Mouse (Mus musculus) lung, embryonic 16.5 days (tissue): ENCODE measurements at regions not wholly inside any gene's neighbourhood (a gene's known extent, or its start where the extent isn't known, plus 50 kb on each side); places are given as distances from the start of the nearest gene placed in this dataset.

Experiments
- ATAC-seq: fragments of 200-750 bp; cut with Nextera tagmentation; 2 replicates; pipeline ENCODE4 v1.8.0; 2017; ENCODE audit warnings: low read depth, mild to moderate bottlenecking, moderate library complexity
- H3K27ac ChIP-seq: fragments of 300-500 bp; sonication (generic); 2 replicates; pipeline ENCODE4 v1.5.1; 2014; ENCODE audit warnings: mild to moderate bottlenecking, control low read depth, low read length
- H3K27me3 ChIP-seq: fragments of 300-500 bp; sonication (generic); 2 replicates; pipeline ENCODE4 v1.6.1; 2014; ENCODE audit warnings: low read depth, low read length, mixed read lengths; ENCODE audit not compliant: control insufficient read depth, insufficient read depth
- H3K36me3 ChIP-seq: fragments of 300-500 bp; sonication (generic); 2 replicates; pipeline ENCODE4 v1.6.1; 2014; ENCODE audit warnings: low read length; ENCODE audit not compliant: control insufficient read depth, insufficient read depth
- H3K4me1 ChIP-seq: fragments of 300-500 bp; sonication (generic); replicated peaks from 2 replicates; pipeline ENCODE4 v1.6.1; 2014; ENCODE audit warnings: low read length, mixed read lengths; ENCODE audit not compliant: control insufficient read depth, insufficient read depth
- H3K4me2 ChIP-seq: fragments of 300-500 bp; sonication (generic); 2 replicates; pipeline ENCODE4 v1.6.1; 2014; ENCODE audit warnings: low read depth, low read length, control low read depth
- H3K4me3 ChIP-seq: fragments of 300-500 bp; sonication (generic); 2 replicates; pipeline ENCODE4 v1.5.1; 2014; ENCODE audit warnings: mild to moderate bottlenecking, low read length, control low read depth
- H3K9ac ChIP-seq: fragments of 300-500 bp; sonication (generic); 2 replicates; pipeline ENCODE4 v1.6.1; 2014; ENCODE audit warnings: low read length, control low read depth
- H3K9me3 ChIP-seq: fragments of 300-500 bp; sonication (generic); 2 replicates; pipeline ENCODE4 v1.6.1; 2016; ENCODE audit warnings: low read length; ENCODE audit not compliant: control insufficient read depth
- WGBS: fragments of 180-500 bp; shearing (Covaris S2); extraction: QIAGEN DNeasy Blood & Tissue Kit; methylation state at CpG from one replicate; pipeline ENCODE4 v1.1.7; 2014; 5-methylcytosine and 5-hydroxymethylcytosine counted together

DNA sequence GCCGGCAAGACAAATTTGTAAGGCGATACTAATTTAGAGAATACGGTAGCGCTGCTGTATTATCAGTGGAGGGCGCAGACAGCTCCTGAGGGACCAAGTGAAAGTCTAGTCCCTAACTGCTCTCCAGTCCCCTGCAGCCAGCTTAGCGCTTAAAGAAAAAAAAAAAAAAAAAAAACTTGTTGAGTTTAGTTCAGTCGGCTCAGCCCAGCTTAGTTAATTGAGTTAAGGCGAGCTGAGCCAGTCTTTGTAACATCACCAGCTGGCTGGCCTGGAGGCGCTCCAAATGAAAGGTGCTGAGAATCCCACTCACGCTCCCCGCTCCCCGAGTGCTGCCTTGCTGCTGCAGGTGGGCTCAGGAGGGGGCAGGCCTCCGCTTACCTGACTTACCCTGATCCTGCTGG lies 128.6 kb downstream of the 2410131K14Rik start:
- 0 out of 2 replicates have a peak overlapping the region, but pooled peaks have one; percentile 14 for H3K4me3 ChIP-seq
- H3K4me2 ChIP-seq = peak overlapping the region; percentile 41
- no peaks in the 10 kb centered on the region for H3K9me3 ChIP-seq
- no peaks in the 10 kb centered on the region; the same call in 1 of the 2 replicates for H3K27me3 ChIP-seq
- ATAC-seq = no peak; the same call in 1 of the 2 replicates
- 12% methylated on average over 13 of the region's 13 CpGs for WGBS
- peaks cover 34% of the 10 kb centered on the region for H3K4me1 ChIP-seq
- no peaks in the 10 kb centered on the region for H3K36me3 ChIP-seq
- peak overlapping the region; percentile 37; the same call in 1 of the 2 replicates for H3K27ac ChIP-seq
- H3K9ac ChIP-seq = peak overlapping the region; percentile 39

GRCm38 (mm10) chr5:118374968-118375367 lies 129.9 kb downstream of the 2410131K14Rik start:
- Histone ChIP-seq H3K27ac (peak overlapping the region; percentile 71), H3K4me2 (no peak overlapping the region), H3K36me3 (no peaks in the 10 kb centered on the region), H3K9me3 (no peaks in the 10 kb centered on the region), H3K27me3 (no peaks in the 10 kb centered on the region; the same call in 1 of the 2 replicates), H3K4me1 (peaks cover 44% of the 10 kb centered on the region), H3K9ac (no peak overlapping the region; the same call in 1 of the 2 replicates), H3K4me3 (no peak overlapping the region)
- WGBS = 20% methylated on average over 2 of the region's 2 CpGs
- ATAC-seq = peak; percentile 64

DNA sequence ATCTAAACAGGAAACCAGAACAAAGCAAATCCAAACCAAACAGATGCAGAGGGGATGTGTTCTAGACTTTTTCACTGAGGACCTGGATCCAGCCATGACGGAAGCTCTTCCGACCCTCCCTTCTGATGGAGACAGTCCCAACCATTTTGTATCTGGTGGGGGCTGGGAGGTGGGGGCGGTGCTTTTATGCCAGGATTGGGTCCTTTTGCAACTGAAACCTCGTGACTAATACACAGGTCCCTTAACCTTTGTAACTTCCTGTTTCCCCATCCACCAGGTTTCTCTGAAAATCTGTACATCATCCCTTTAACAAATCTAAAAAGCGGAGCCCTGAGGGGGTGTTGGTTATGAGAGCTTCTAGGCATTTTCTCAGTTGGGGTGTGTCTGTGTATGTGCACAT lies 130.9 kb downstream of the 2410131K14Rik start:
- Histone ChIP-seq H3K4me1 (peaks cover 50% of the 10 kb centered on the region), H3K27ac (no peak overlapping the region), H3K4me2 (no peak overlapping the region), H3K9ac (no peak overlapping the region), H3K36me3 (no peaks in the 10 kb centered on the region), H3K9me3 (no peaks in the 10 kb centered on the region), H3K27me3 (no peaks in the 10 kb centered on the region; the same call in 1 of the 2 replicates), H3K4me3 (no peak overlapping the region)
- no peak for ATAC-seq
- WGBS = 63% methylated on average over 5 of the region's 5 CpGs

DNA sequence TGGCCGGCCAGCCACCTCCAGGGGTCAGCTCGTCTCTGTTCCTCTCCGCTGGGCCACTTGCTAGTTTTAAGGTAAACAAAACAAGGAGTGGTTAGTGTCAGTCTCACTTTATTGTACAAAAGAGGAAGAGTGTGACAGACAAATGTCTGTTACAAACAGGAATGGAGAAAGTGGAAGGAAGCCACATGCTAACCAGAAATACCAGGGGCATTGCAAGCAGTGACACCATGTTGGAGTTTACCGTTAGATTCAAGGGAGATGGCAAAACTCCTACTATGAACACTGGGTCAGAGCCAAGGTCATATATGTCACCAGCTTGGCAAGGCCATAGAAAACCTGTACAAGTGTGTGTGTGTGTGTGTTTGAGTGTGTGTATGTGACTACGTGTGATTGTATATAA lies 131.5 kb downstream of the 2410131K14Rik start:
- no peak for ATAC-seq
- Histone ChIP-seq H3K4me1 (peaks cover 50% of the 10 kb centered on the region), H3K27me3 (no peaks in the 10 kb centered on the region; the same call in 1 of the 2 replicates), H3K9ac (no peak overlapping the region), H3K27ac (no peak overlapping the region), H3K9me3 (no peaks in the 10 kb centered on the region), H3K4me2 (no peak overlapping the region), H3K4me3 (no peak overlapping the region), H3K36me3 (no peaks in the 10 kb centered on the region)
- WGBS = 45% methylated on average over 5 of the region's 5 CpGs

GRCm38 (mm10) chr5:118377402-118377848 lies 132.4 kb downstream of the 2410131K14Rik start:
- ATAC-seq = no peak
- H3K4me1 ChIP-seq = peaks cover 54% of the 10 kb centered on the region
- peak overlapping the region; percentile 3; the same call in 1 of the 2 replicates for H3K9ac ChIP-seq
- no peak overlapping the region; the same call in 1 of the 2 replicates for H3K27ac ChIP-seq
- H3K27me3 ChIP-seq = no peaks in the 10 kb centered on the region; the same call in 1 of the 2 replicates
- H3K4me2 ChIP-seq = no peak overlapping the region
- no peaks in the 10 kb centered on the region for H3K36me3 ChIP-seq
- H3K9me3 ChIP-seq = no peaks in the 10 kb centered on the region
- H3K4me3 ChIP-seq = no peak overlapping the region
- 36% methylated on average over 8 of the region's 8 CpGs for WGBS

- Histone ChIP-seq H3K4me3 (no peak overlapping the region), H3K27ac (peak overlapping the region; percentile 91), H3K4me2 (peak overlapping the region; percentile 27), H3K36me3 (no peaks in the 10 kb centered on the region), H3K9me3 (no peaks in the 10 kb centered on the region), H3K4me1 (peaks cover 41% of the 10 kb centered on the region), H3K27me3 (no peaks in the 10 kb centered on the region), H3K9ac (no peak overlapping the region)
- 22% methylated on average over 24 of the region's 24 CpGs for WGBS
- ATAC-seq = peak; percentile 42
Measured at GRCm38 (mm10) chr5:118379245-118380051, 134.4 kb downstream of the 2410131K14Rik start.

GRCm38 (mm10) chr5:118380052-118380421 lies 135.0 kb downstream of the 2410131K14Rik start:
- Histone ChIP-seq H3K27ac (peak overlapping the region; percentile 91), H3K36me3 (no peaks in the 10 kb centered on the region), H3K9ac (0 out of 2 replicates have a peak overlapping the region, but pooled peaks have one; percentile 61), H3K9me3 (no peaks in the 10 kb centered on the region), H3K4me1 (peaks cover 36% of the 10 kb centered on the region), H3K27me3 (no peaks in the 10 kb centered on the region), H3K4me2 (peak overlapping the region; percentile 81), H3K4me3 (peak overlapping the region; percentile 50)
- WGBS = 8% methylated on average over 5 of the region's 5 CpGs
- no peak for ATAC-seq

DNA sequence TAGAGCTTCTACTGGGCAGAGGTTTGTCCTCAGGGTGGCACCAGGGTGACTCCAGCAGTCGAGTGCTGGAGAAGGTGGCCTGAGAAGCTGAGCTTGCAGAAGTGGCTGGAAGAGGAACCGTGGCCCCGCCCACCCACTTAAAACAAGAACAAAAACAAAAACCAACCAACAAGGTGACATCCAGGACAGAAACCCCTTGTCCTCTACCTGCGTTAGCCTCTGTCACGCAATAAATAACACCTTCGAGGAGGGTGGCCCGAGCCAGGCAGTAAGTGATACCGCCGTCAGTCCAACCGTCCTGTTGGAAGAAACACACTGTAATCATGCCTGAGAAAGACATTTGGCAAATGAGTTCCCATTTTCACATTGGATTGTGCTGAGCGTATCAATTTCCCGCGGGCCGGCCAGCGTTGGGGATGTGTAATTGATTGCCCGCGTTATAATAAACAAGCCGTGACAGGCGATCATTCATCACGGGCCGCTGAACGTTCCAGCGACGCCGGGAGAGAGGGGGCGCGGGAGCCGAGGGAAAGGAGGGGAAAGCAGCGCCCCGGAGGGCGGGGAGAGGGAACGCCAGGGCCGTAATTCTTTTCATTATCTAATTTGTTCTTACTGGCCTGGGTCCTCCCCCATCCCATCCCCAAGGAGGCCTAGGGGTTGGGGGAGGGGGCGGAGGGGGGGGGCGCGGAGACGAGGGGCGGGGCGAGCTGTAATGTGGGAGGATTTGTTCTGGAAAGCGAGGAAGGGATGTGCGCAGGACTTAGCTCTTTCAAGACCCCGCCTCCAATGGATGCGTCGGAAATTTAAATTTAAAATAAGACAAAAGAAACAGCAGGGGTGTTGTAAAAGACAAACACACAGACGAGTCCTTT lies 135.6 kb downstream of the 2410131K14Rik start:
- Histone ChIP-seq H3K27me3 (no peaks in the 10 kb centered on the region), H3K9ac (peak overlapping the region; percentile 61), H3K4me1 (peaks cover 36% of the 10 kb centered on the region), H3K9me3 (no peaks in the 10 kb centered on the region), H3K36me3 (no peaks in the 10 kb centered on the region), H3K27ac (peak overlapping the region; percentile 91), H3K4me3 (peak overlapping the region; percentile 50), H3K4me2 (peak overlapping the region; percentile 81)
- WGBS = under 1% methylated on average over 45 of the region's 45 CpGs
- peak; percentile 79 for ATAC-seq

DNA sequence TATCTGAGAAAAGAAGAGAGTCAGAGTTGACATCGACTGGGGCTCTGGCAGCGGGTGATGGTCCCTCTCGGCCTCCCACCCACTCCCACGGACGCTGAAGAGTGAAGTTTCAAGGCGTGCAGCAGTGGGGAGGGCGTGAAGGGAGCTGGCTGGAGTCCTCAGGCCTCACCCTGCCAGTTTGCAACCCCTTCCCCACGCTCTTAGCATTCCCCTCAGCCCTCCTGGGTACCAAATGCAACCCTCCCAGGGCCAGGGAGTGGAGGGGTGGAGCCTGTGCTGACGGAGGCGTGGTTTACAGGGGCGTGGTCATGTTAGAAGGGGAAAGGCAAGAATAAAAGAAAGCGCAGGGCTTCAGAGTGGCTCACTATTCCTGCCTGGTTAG lies 136.3 kb downstream of the 2410131K14Rik start:
- peak; percentile 56 for ATAC-seq
- peak overlapping the region; percentile 61 for H3K9ac ChIP-seq
- under 1% methylated on average over 12 of the region's 12 CpGs for WGBS

More for the DNA sequence above, 136.3 kb downstream of the 2410131K14Rik start:
- Histone ChIP-seq H3K4me1 (peaks cover 34% of the 10 kb centered on the region), H3K27ac (peak overlapping the region; percentile 91), H3K9me3 (no peaks in the 10 kb centered on the region), H3K36me3 (no peaks in the 10 kb centered on the region), H3K27me3 (no peaks in the 10 kb centered on the region), H3K4me3 (peak overlapping the region; percentile 50), H3K4me2 (peak overlapping the region; percentile 81)
